Mouse (Mus musculus) liver, postnatal 0 days (tissue): ENCODE data around the gene Uxs1. TPM values are rescaled to one million over a fixed set of nuclear protein-coding genes. Genes with fewer than 3 reads are reported as not detected.

Experiments used
- ATAC-seq: fragments of 200-750 bp; cut with Nextera tagmentation; 2 replicates; pipeline ENCODE4 v1.8.0; 2017; ENCODE audit warnings: mild to moderate bottlenecking, moderate library complexity
- DNase-seq: peaks from one replicate; pipeline ENCODE4 v3.0.0-alpha.2; 2016
- H3K27ac ChIP-seq: fragments of 300-500 bp; sonication (generic); 2 replicates; pipeline ENCODE4 v1.5.1; 2014; ENCODE audit warnings: antibody characterized with exemption, moderate library complexity, mild to moderate bottlenecking, low read depth
- H3K27me3 ChIP-seq: fragments of 300-500 bp; sonication (generic); 2 replicates; pipeline ENCODE4 v1.6.1; 2014; ENCODE audit warnings: low read length, control low read depth, mixed read lengths; ENCODE audit not compliant: insufficient read depth
- H3K36me3 ChIP-seq: fragments of 300-500 bp; sonication (generic); replicated peaks from 2 replicates; pipeline ENCODE4 v1.6.1; 2014; ENCODE audit warnings: mild to moderate bottlenecking, control low read depth, low read length, moderate library complexity, mixed read lengths; ENCODE audit not compliant: insufficient read depth
- H3K4me1 ChIP-seq: fragments of 300-500 bp; sonication (generic); 2 replicates; pipeline ENCODE4 v1.6.1; 2014; ENCODE audit warnings: antibody characterized with exemption, mild to moderate bottlenecking, control low read depth; ENCODE audit not compliant: insufficient read depth
- H3K4me2 ChIP-seq: fragments of 300-500 bp; sonication (generic); 2 replicates; pipeline ENCODE4 v1.6.1; 2014; ENCODE audit warnings: low read depth, mild to moderate bottlenecking, low read length, moderate library complexity, mixed read lengths
- H3K4me3 ChIP-seq: fragments of 300-500 bp; sonication (generic); 2 replicates; pipeline ENCODE4 v1.5.1; 2014; ENCODE audit warnings: low read depth, low read length
- H3K9ac ChIP-seq: fragments of 300-500 bp; sonication (generic); replicated peaks from 2 replicates; pipeline ENCODE4 v1.6.1; 2014; ENCODE audit warnings: mild to moderate bottlenecking, moderate library complexity
- H3K9me3 ChIP-seq: fragments of 300-500 bp; sonication (generic); 2 replicates; pipeline ENCODE4 v1.6.1; 2016; ENCODE audit warnings: mild to moderate bottlenecking, control low read depth, low read length, mixed read lengths
- CTCF ChIP-seq: sonication (generic); IDR thresholded peaks from 2 replicates; pipeline ENCODE4 v1.5.1; 2016; ENCODE audit warnings: antibody characterized with exemption, low read depth
- EP300 ChIP-seq: IDR thresholded peaks from 2 replicates; pipeline ENCODE4 v1.6.1; 2016; ENCODE audit warnings: antibody characterized with exemption, low read depth, mild to moderate bottlenecking
- WGBS: fragments of 180-500 bp; shearing (Covaris S2); extraction: QIAGEN DNeasy Blood & Tissue Kit; methylation state at CpG from one replicate; pipeline ENCODE4 v1.1.7; 2014; ENCODE audit not compliant: insufficient replicate concordance; 5-methylcytosine and 5-hydroxymethylcytosine counted together
- polyA plus RNA-seq: library from polyadenylated mRNA; unstranded; fragments of >200 nt; fragmentation: Nextera tagmentation; extraction: Ambion mirVana; gene quantifications from 2 replicates; pipeline ENCODE4 v1.2.1, GENCODE M21; 2015

Gene Uxs1
- polyA plus RNA-seq, 1 experiment from 2014 or later = 7.4 TPM

DNA sequence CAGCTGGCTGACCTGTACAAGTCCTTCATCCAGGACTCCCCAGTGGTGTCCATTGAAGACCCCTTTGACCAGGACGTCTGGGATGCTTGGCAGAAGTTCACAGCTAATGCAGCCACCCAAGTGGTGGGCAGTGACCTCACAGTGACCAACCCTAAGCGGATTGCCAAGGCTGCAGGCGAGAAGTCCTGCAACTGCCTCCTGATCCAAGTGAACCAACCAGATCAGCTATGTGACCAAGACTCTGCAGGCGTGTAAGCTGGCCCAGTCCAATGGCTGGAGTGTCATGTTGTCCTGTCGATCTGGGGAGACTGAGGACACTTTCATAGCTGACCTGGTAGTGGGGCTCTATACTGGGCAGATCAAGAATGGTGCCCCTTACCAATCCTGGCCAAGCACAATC is 40.9 kb downstream of the Uxs1 start:
- WGBS = 75% methylated on average over 5 of the region's 5 CpGs
- 0 out of 2 replicates have a peak, but pooled peaks cover 2% of the 10 kb centered on the region for H3K36me3 ChIP-seq
- TF ChIP-seq EP300 (no peak), CTCF (no peak)
- H3K27me3 ChIP-seq = no peaks in the 10 kb centered on the region
- H3K4me2 ChIP-seq = no peak overlapping the region
- no peaks in the 10 kb centered on the region for H3K4me1 ChIP-seq
- no peak overlapping the region for H3K4me3 ChIP-seq
- H3K27ac ChIP-seq = no peak overlapping the region
- DNase-seq = no peak
- no peaks in the 10 kb centered on the region for H3K9me3 ChIP-seq
- no peak for ATAC-seq
- no peak overlapping the region for H3K9ac ChIP-seq

DNA sequence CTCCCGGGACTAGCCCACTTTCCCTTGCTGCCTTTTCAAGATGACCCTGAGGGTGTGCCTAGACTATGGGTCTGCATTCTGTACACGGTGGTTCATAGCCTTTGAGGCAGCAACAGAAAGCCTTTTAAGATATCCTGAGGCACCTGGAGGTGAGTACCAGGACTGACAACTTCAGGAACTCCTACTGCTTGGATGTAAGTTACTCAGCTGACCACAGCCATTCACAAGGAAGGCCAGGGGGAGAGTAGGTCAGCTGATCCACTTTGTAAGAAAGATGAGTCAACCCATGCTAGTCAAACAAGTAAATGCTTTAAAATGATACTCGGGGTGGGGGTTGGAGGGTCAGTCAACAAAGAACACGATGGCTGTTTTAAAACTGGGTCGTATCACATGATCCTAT is 42.3 kb downstream of the Uxs1 start:
- WGBS = 80% methylated on average over 5 of the region's 5 CpGs
- TF ChIP-seq EP300 = no peak
- no peak for TF ChIP-seq CTCF
- ATAC-seq = no peak
- H3K4me2 ChIP-seq = no peak overlapping the region
- H3K4me1 ChIP-seq = no peaks in the 10 kb centered on the region
- no peak overlapping the region for H3K4me3 ChIP-seq
- H3K9me3 ChIP-seq = no peaks in the 10 kb centered on the region
- no peaks in the 10 kb centered on the region for H3K27me3 ChIP-seq
- no peak for DNase-seq
- no peak overlapping the region for H3K27ac ChIP-seq
- peaks cover 5% of the 10 kb centered on the region; the same call in 1 of the 2 replicates for H3K36me3 ChIP-seq
- no peak overlapping the region for H3K9ac ChIP-seq

DNA sequence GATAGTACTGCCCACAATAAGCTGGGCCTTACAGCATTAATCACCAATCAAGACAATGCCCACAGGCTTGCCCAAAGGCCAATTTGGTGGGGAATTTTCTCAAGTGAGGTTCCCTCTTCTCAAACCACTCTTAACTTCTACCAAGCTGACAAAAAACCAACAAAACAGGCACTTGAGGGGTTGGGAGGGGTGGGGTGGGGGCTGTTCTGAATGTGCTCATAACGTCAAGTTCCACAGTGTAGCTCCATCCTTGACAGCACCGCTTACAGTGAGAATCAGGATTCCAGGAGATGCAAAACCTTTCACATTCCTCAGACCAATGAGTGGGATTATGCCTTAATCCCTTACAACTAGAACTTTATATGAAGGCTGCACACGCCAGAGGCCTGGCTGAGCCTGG is 44.4 kb downstream of the Uxs1 start:
- 85% methylated on average over 3 of the region's 3 CpGs for WGBS
- Histone ChIP-seq H3K27me3 (no peaks in the 10 kb centered on the region), H3K4me2 (no peak overlapping the region), H3K4me1 (no peaks in the 10 kb centered on the region), H3K27ac (no peak overlapping the region), H3K9ac (no peak overlapping the region), H3K36me3 (peaks cover 16% of the 10 kb centered on the region), H3K9me3 (no peaks in the 10 kb centered on the region), H3K4me3 (no peak overlapping the region)
- TF ChIP-seq EP300 = no peak
- TF ChIP-seq CTCF = no peak
- ATAC-seq = no peak
- DNase-seq = no peak

DNA sequence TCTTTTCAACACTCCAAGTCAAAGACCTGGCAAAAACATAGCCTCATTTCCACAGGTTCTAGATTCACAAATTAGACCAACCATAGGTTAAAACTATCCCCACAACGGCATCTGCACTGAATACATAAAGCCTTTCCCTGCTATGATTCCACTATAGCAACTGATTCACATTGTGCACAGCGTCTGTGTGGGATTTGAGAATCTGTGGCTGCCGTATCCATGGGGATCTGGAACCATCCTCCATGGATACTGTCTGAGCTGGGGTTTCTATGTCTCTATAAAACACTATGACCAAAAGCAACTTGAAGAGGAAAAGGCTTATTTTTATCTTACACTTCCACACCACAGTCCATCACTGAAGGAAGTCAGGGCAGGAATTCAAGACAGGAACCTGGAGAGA is 44.9 kb downstream of the Uxs1 start:
- ATAC-seq = no peak
- H3K27me3 ChIP-seq = no peaks in the 10 kb centered on the region
- no peaks in the 10 kb centered on the region for H3K9me3 ChIP-seq
- H3K27ac ChIP-seq = no peak overlapping the region
- H3K4me1 ChIP-seq = no peaks in the 10 kb centered on the region
- no peak overlapping the region for H3K4me2 ChIP-seq
- H3K9ac ChIP-seq = no peak overlapping the region
- DNase-seq = no peak
- TF ChIP-seq EP300 = no peak
- no peak for TF ChIP-seq CTCF
- H3K36me3 ChIP-seq = peaks cover 16% of the 10 kb centered on the region
- no peak overlapping the region for H3K4me3 ChIP-seq
- WGBS = 91% methylated on average over 3 of the region's 3 CpGs

DNA sequence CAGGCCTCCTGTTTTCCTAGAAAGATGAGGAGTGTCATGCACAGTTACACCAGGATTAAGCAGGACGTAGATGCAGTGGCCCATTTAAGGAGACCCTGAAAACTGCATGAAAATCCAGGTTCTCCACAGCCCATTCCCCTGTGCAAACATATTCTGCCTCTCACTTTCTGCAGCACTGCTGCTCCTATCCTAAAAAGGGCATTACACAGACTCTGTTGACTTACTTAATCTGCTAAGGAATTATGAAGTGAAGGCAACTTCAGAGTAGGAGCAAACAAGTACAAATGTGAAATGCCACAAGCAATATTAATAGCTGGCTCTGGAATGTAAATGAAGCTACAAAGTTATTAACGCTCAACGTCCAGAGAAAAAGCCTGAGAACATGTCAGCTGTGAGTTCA is 45.9 kb downstream of the Uxs1 start:
- Histone ChIP-seq H3K9ac (no peak overlapping the region), H3K9me3 (no peaks in the 10 kb centered on the region), H3K4me2 (no peak overlapping the region), H3K27ac (no peak overlapping the region), H3K27me3 (no peaks in the 10 kb centered on the region), H3K36me3 (peaks cover 16% of the 10 kb centered on the region), H3K4me3 (no peak overlapping the region), H3K4me1 (no peaks in the 10 kb centered on the region)
- 83% methylated on average over 3 of the region's 3 CpGs for WGBS
- TF ChIP-seq EP300 (no peak), CTCF (no peak)
- DNase-seq = no peak
- no peak for ATAC-seq

DNA sequence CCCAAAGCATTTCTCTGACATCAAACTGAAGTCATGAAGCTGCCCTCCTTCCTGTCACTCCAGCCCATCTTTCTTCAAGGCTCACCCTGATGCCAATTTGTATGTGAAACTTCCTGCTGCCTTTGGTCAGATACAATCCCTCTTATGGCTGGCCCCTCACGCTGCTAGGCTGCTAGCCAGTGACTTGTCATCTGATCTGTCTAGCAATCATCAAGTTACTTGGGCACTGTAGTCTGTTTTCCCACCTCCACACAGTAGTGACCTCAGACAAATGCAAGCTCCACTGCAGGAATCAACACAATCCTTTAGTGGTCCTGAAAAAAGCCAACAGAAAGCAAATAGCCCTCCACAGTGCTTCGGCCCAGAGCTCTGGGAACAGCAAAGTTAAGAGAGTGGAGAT is 46.4 kb downstream of the Uxs1 start:
- Histone ChIP-seq H3K9me3 (no peaks in the 10 kb centered on the region), H3K4me2 (no peak overlapping the region), H3K27ac (no peak overlapping the region), H3K4me1 (no peaks in the 10 kb centered on the region), H3K27me3 (no peaks in the 10 kb centered on the region), H3K4me3 (no peak overlapping the region), H3K36me3 (peaks cover 16% of the 10 kb centered on the region), H3K9ac (no peak overlapping the region)
- DNase-seq = no peak
- 71% methylated on average over 2 of the region's 2 CpGs for WGBS
- TF ChIP-seq EP300 (no peak), CTCF (no peak)
- no peak for ATAC-seq

DNA sequence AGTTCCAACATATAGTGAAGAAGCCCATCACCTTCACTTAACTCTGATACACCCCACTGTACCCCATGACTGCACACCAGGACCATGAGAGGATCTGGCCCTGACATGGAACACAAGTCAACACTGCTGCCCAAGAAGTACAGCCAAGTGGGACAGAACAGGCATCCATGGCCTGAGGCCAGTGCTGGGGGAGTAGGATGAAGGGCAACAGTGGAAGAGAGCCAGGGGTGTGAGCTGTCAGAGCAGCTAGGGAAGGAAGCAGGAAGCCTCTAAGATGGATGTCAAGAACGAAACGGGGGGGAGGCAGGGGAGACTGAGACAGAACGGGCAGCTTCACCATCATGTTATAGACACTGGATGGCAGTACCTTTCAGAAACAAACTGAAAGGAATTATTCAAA is 51.5 kb downstream of the Uxs1 start:
- WGBS = 87% methylated on average over 3 of the region's 3 CpGs
- DNase-seq = no peak
- TF ChIP-seq EP300 = no peak
- TF ChIP-seq CTCF = no peak
- Histone ChIP-seq H3K36me3 (peaks cover 29% of the 10 kb centered on the region), H3K27me3 (no peaks in the 10 kb centered on the region), H3K4me1 (no peaks in the 10 kb centered on the region), H3K9ac (no peak overlapping the region), H3K4me3 (no peak overlapping the region), H3K9me3 (no peaks in the 10 kb centered on the region), H3K4me2 (no peak overlapping the region), H3K27ac (no peak overlapping the region)
- ATAC-seq = no peak
